Mouse (Mus musculus) C2C12 (cell line): ENCODE results near the gene Tial1.

Source experiments
- CEBPB ChIP-seq: IDR thresholded peaks from one replicate; pipeline ENCODE4 v1.6.1; 2011; ENCODE audit warnings: low read depth, mild to moderate bottlenecking, control low read depth, moderate library complexity
- CTCF ChIP-seq: IDR thresholded peaks from one replicate; pipeline ENCODE4 v1.5.1; 2011; ENCODE audit not compliant: control insufficient read depth, insufficient read depth, insufficient read length
- MAX ChIP-seq: IDR thresholded peaks from one replicate; pipeline ENCODE4 v1.6.1; 2011; ENCODE audit warnings: mild to moderate bottlenecking, control low read depth
- USF1 ChIP-seq: IDR thresholded peaks from one replicate; pipeline ENCODE4 v1.6.1; 2011; ENCODE audit warnings: low read depth, mild to moderate bottlenecking, control low read depth, moderate library complexity

GRCm38 (mm10) chr7:128402577-128402976 lies 58.9 kb downstream of the Tial1 start:
- TF ChIP-seq CTCF (no peak), MAX (no peak), CEBPB (no peak), USF1 (no peak)
